Mouse (Mus musculus) spleen, adult 2 months (tissue): Measurements from ENCODE around the gene Bhlha9. TPM values are rescaled to one million over a fixed set of nuclear protein-coding genes. Genes with fewer than 3 reads are reported as not detected.

Source experiments
- DNase-seq, 2 experiments: peaks; one replicate each; pipeline versions ENCODE4 v3.0.0 to v3.0.0-alpha.2; 2012 to 2021; ENCODE audit warnings: low spot score in 2 of 2, low read depth in 1 of 2
- H3K27ac ChIP-seq: fragments of 200-500 bp; 2 replicates; pipeline ENCODE4 v1.5.1; 2012; ENCODE audit warnings: low read length, inconsistent platforms; ENCODE audit not compliant: insufficient read depth
- H3K27me3 ChIP-seq: fragments of 200-500 bp; 2 replicates; pipeline ENCODE4 v1.6.1; 2012; ENCODE audit warnings: mild to moderate bottlenecking, moderate library complexity, low read length, inconsistent platforms; ENCODE audit not compliant: control insufficient read depth, insufficient read depth
- H3K36me3 ChIP-seq: fragments of 200-500 bp; 2 replicates; pipeline ENCODE4 v1.6.1; 2012; ENCODE audit warnings: mild to moderate bottlenecking, low read length, inconsistent platforms; ENCODE audit not compliant: control insufficient read depth, insufficient read depth
- H3K4me1 ChIP-seq: fragments of 200-500 bp; 2 replicates; pipeline ENCODE4 v1.6.1; 2011; ENCODE audit warnings: inconsistent platforms; ENCODE audit not compliant: control insufficient read depth, insufficient read depth, insufficient read length
- H3K4me3 ChIP-seq: fragments of 200-500 bp; 2 replicates; pipeline ENCODE4 v1.5.1; 2011; ENCODE audit warnings: mild to moderate bottlenecking, inconsistent platforms; ENCODE audit not compliant: insufficient read depth, insufficient read length; ENCODE audit errors: extremely low read depth
- CTCF ChIP-seq: fragments of 200-500 bp; IDR thresholded peaks from 2 replicates; pipeline ENCODE4 v1.5.1; 2011; ENCODE audit warnings: mild to moderate bottlenecking, inconsistent platforms; ENCODE audit not compliant: insufficient read depth, insufficient read length, insufficient replicate concordance; ENCODE audit errors: extremely low read depth
- POLR2A ChIP-seq: fragments of 200-500 bp; IDR thresholded peaks from 2 replicates; pipeline ENCODE4 v1.6.1; 2011; ENCODE audit warnings: low read depth, low read length, inconsistent platforms
- WGBS: fragments of 180-500 bp; shearing (Covaris S2); methylation state at CpG from one replicate; pipeline ENCODE4 v1.1.7; 2018; 5-methylcytosine and 5-hydroxymethylcytosine counted together
- polyA plus RNA-seq: library from polyadenylated mRNA; depleted of rRNA; stranded (reverse); fragments of >200 nt; gene quantifications from 2 replicates; pipeline ENCODE4 v1.2.3, GENCODE M21; 2012

Bhlha9 gene
- polyA plus RNA-seq, 1 experiment, result not detected

DNA sequence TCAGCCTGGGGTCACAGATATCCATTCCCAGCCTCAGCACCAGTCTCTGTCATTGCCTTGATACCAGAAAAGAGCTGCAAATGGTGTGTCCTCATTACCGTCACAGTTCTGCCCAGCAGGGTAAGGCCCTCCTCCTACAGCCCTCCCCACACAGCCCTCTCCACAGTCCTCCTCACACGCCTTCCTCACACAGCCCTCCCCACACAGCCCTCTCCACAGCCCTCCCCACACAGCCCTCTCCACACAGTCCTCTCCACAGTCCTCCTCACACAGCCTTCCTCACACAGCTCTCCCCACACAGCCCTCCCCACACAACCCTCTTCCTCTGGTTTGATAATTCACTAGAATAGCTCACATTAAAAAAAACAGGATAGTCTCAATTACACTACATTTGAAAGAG lies 42.2 kb upstream of the Bhlha9 start:
- H3K27ac ChIP-seq, result no peak overlapping the region
- H3K27me3 ChIP-seq, result no peaks in the 10 kb centered on the region
- no peak for TF ChIP-seq POLR2A
- TF ChIP-seq CTCF, result no peak
- 58% methylated on average over 2 of the region's 2 CpGs for WGBS
- no peak overlapping the region for H3K4me3 ChIP-seq
- no peaks in the 10 kb centered on the region for H3K36me3 ChIP-seq
- no peaks in the 10 kb centered on the region for H3K4me1 ChIP-seq
- no peak for DNase-seq

DNA sequence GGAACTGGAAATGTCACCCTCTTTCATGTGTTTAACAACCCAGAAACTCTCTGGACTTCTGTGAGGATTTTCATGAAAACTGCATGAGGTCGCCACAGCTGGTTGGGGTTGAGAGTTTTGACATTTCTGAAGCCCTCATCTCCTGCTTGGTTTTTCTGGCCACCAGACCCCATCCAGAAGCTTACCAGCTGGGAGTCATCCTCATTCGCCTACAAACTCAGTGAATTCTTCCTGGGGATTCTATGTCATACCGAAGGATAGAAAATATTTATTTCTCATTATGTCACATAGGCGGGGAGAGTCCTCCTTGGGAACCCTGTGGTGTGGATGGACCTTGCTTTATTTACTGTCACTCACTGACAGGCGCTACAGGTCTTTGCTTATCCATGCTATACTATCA lies 41.8 kb upstream of the Bhlha9 start:
- Histone ChIP-seq H3K27me3 (no peaks in the 10 kb centered on the region), H3K4me1 (no peaks in the 10 kb centered on the region), H3K27ac (no peak overlapping the region), H3K4me3 (no peak overlapping the region), H3K36me3 (no peaks in the 10 kb centered on the region)
- WGBS, result 89% methylated on average over 5 of the region's 5 CpGs
- TF ChIP-seq POLR2A, result no peak
- TF ChIP-seq CTCF, result no peak
- DNase-seq, result no peak

DNA sequence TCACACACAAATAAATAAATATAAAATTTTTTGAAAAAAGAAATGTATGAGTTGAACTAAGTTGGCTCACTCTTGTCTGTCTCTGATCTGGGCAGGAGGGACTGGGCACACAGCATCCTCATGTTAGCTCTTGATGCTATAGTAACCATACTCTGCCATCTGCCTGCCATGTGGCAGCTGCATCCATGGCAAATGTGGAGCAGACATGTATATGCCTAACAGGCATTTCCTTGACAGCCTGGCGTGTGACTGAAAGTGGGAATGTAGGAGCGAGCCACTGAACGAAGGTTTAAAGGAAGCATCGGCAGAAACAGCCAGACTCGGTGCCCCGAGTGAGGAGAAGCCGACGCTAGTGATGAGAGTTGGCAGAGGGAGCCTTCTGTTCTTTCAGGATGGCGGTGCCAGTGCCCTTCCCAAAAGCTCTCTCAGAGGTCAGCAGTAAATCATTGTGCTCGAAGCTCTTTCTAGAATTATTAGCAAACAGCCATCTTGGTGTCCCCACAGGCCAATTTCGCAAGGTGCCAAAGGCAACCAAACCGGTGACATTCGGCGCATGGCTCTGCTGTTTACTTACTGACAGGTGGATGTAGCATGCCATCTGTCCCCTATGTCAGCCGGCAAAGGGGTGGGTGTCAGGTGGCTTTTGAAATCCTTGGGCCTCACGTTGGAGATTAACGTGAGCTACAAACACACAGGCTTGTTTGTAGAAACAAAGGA lies 32.8 kb upstream of the Bhlha9 start:
- WGBS, result 90% methylated on average over 17 of the region's 17 CpGs
- no peaks in the 10 kb centered on the region for H3K36me3 ChIP-seq
- H3K4me3 ChIP-seq, result no peak overlapping the region
- no peak for DNase-seq
- H3K27ac ChIP-seq, result no peak overlapping the region
- no peak for TF ChIP-seq CTCF
- TF ChIP-seq POLR2A, result no peak
- no peaks in the 10 kb centered on the region for H3K4me1 ChIP-seq
- no peaks in the 10 kb centered on the region for H3K27me3 ChIP-seq

DNA sequence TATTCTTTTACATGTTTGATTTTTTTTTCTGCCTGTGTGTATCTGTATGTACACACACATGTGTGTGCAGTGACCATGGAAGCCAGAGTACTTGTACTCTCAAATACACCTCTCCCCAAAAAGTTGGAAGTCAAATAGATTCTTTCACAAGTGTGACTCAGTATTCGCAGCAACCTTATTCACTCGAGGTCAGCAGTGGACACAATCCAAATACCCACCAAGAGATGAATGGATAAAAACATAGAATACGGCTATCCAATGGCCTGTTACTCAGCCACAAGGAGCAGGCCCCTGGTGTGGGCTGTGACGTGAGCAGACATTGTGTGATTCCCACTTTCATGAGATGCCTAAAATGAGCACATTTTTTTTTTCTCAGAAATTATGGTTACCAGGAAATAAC lies 32.0 kb upstream of the Bhlha9 start:
- 79% methylated on average over 4 of the region's 4 CpGs for WGBS
- DNase-seq, result no peak

DNA sequence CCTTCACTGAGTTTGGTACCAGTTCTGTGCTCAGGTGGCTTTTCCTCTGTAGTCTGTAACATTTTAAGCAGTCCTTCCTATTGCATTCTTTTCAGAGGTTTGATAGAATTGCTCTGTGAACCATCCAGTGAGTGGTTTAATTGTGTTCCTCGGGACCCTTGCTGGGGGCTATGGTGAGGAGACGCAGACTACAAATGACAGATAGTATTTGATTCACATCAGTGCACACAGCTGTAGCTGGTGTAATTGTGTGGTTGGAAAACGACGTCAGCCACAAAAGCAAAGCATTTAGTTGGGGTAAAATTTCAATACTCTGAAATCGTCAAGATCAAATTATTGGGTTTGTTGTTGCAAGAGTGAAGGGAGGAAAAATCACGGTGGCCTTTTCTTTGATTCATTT lies 28.0 kb upstream of the Bhlha9 start:
- DNase-seq, result no peak
- Histone ChIP-seq H3K36me3 (no peaks in the 10 kb centered on the region), H3K27ac (no peak overlapping the region), H3K4me3 (no peak overlapping the region), H3K27me3 (no peaks in the 10 kb centered on the region), H3K4me1 (no peaks in the 10 kb centered on the region)
- WGBS, result 59% methylated on average over 6 of the region's 6 CpGs
- no peak for TF ChIP-seq POLR2A
- TF ChIP-seq CTCF, result no peak

More for the DNA sequence above, 32.0 kb upstream of the Bhlha9 start:
- no peak for TF ChIP-seq CTCF
- H3K4me3 ChIP-seq, result no peak overlapping the region
- H3K4me1 ChIP-seq, result no peaks in the 10 kb centered on the region
- no peak overlapping the region for H3K27ac ChIP-seq
- no peaks in the 10 kb centered on the region for H3K36me3 ChIP-seq
- no peaks in the 10 kb centered on the region for H3K27me3 ChIP-seq

DNA sequence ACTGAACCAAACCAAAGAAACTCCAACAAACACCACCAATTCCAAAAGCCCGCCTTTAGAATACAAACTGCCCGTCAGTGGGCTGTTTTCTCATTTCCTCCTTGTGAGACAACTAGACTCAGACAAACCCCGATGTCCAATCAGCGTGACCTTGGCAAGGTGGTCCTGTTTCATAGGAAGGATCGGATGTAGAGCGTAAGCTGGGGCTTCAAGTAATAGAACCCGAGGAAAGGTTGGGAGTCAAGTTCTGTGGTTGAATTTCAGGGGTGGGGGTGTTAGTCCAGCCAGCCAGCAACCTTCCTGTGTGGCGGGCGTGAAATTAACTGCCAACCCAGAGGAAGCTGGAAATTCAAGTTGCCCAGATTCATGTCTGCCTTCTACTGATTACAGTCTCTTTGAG lies 27.2 kb upstream of the Bhlha9 start:
- H3K36me3 ChIP-seq, result no peaks in the 10 kb centered on the region
- TF ChIP-seq POLR2A (no peak), CTCF (no peak)
- H3K27me3 ChIP-seq, result no peaks in the 10 kb centered on the region
- no peak for DNase-seq
- no peaks in the 10 kb centered on the region for H3K4me1 ChIP-seq
- H3K4me3 ChIP-seq, result no peak overlapping the region
- no peak overlapping the region for H3K27ac ChIP-seq
- 23% methylated on average over 9 of the region's 9 CpGs for WGBS

DNA sequence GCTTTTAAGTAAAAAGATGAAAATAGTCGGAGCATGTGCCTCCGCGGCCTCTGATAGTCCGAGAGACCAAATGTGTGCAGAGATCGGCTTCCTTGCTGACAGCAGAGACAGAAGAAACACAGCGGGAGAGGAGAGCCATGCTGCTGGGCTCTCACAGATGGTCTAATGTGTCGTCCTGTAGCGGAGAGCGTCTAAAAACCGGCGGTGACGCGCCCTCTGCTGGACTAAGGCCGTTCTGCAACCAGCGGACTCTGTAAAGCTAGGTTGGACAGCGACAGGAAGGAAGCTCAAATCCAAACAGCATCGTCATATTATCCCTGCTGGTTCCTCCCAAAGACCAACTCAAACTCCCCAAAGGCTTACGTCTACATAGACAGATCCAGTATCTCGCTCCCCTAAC lies 26.3 kb upstream of the Bhlha9 start:
- Histone ChIP-seq H3K27ac (no peak overlapping the region), H3K27me3 (no peaks in the 10 kb centered on the region), H3K4me1 (no peaks in the 10 kb centered on the region), H3K4me3 (no peak overlapping the region), H3K36me3 (no peaks in the 10 kb centered on the region)
- no peak for TF ChIP-seq POLR2A
- peak; percentile 95 for TF ChIP-seq CTCF
- peak; percentile 28 to 75 for DNase-seq
- WGBS, result under 1% methylated on average over 19 of the region's 19 CpGs

DNA sequence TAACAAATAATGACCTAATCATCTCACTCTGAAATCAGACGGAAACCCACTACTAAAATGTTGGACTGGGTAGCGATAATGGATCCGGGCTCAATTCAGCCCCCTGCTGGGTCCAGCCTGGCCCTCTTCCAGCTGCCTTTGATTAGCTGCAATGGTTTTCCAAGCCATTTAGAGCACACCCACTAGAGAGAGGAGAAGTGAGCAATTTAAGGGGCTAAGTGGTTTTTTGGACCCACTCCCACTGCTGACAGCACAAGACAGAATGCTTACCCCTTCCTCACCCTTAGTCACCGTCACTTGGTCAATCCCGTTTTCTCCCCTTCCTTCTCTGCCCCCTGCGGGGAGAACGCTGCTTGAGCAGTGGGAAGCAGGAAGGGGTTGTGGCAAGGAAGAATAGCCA lies 25.2 kb upstream of the Bhlha9 start:
- DNase-seq, result no peak
- 26% methylated on average over 7 of the region's 7 CpGs for WGBS
- H3K27me3 ChIP-seq, result no peaks in the 10 kb centered on the region

More for the DNA sequence above, 25.2 kb upstream of the Bhlha9 start:
- no peaks in the 10 kb centered on the region for H3K4me1 ChIP-seq
- H3K4me3 ChIP-seq, result no peak overlapping the region
- H3K27ac ChIP-seq, result no peak overlapping the region
- TF ChIP-seq POLR2A, result no peak
- TF ChIP-seq CTCF, result no peak
- no peaks in the 10 kb centered on the region for H3K36me3 ChIP-seq
